Mouse (Mus musculus) naive thymus-derived CD4-positive, alpha-beta T cell, adult 2 months (primary cell): ENCODE results near the gene Lat2.

ENCODE experiments used
- DNase-seq: peaks from one replicate; pipeline ENCODE4 v3.0.0-alpha.2; 2011; ENCODE audit warnings: low read depth

Gene Lat2

GRCm38 (mm10) chr5:134571730-134572507 lies 42.9 kb downstream of the Lat2 start:
- peak; percentile 71 for DNase-seq

GRCm38 (mm10) chr5:134568964-134569491 lies 45.8 kb downstream of the Lat2 start:
- no peak for DNase-seq

GRCm38 (mm10) chr5:134568030-134568429 lies 46.8 kb downstream of the Lat2 start:
- no peak for DNase-seq

- no peak for DNase-seq
Measured at GRCm38 (mm10) chr5:134567445-134567844, 47.4 kb downstream of the Lat2 start.

- no peak for DNase-seq
Measured at GRCm38 (mm10) chr5:134565696-134566095, 49.1 kb downstream of the Lat2 start.

GRCm38 (mm10) chr5:134564272-134564671 lies 50.6 kb downstream of the Lat2 start:
- no peak for DNase-seq

- no peak for DNase-seq
Measured at GRCm38 (mm10) chr5:134560450-134561171, 54.2 kb downstream of the Lat2 start.

GRCm38 (mm10) chr5:134560071-134560449 lies 54.8 kb downstream of the Lat2 start, which contains the start of gene Syna:
TSS of gene Syna (minus strand) at chr5:134560171.
- DNase-seq, result no peak

GRCm38 (mm10) chr5:134555463-134556164 lies 59.2 kb downstream of the Lat2 start:
- DNase-seq, result no peak

GRCm38 (mm10) chr5:134553951-134554546 lies 60.8 kb downstream of the Lat2 start:
- DNase-seq, result no peak

- DNase-seq, result peak; percentile 93
Measured at GRCm38 (mm10) chr5:134552110-134552972, 62.5 kb downstream of the Lat2 start, which contains the start of gene Clip2. TSS of gene Clip2 (minus strand) at chr5:134552434.

- peak; percentile 51 for DNase-seq
Measured at GRCm38 (mm10) chr5:134551233-134552109, 63.4 kb downstream of the Lat2 start.

GRCm38 (mm10) chr5:134550836-134551232 lies 64.0 kb downstream of the Lat2 start:
- DNase-seq, result peak; percentile 43
